Mouse (Mus musculus) liver, embryonic 14.5 days (tissue): ENCODE data around the gene Hsd17b14. TPM values are rescaled to one million over a fixed set of nuclear protein-coding genes. Genes with fewer than 3 reads are reported as not detected.

Experiments used
- ATAC-seq: fragments of 200-750 bp; cut with Nextera tagmentation; 2 replicates; pipeline ENCODE4 v1.8.0; 2017; ENCODE audit warnings: moderate number of reproducible peaks, mild to moderate bottlenecking, moderate library complexity; ENCODE audit not compliant: insufficient read depth
- DNase-seq, 3 experiments: peaks; one replicate each; pipeline ENCODE4 v3.0.0-alpha.2; 2012 to 2013; ENCODE audit warnings: low read depth in 3 of 3, low spot score in 3 of 3
- H3K27ac ChIP-seq: fragments of 300-500 bp; sonication (generic); 2 replicates; pipeline ENCODE4 v1.5.1; 2014; ENCODE audit warnings: moderate library complexity, mild to moderate bottlenecking, control low read depth, inconsistent platforms
- H3K27me3 ChIP-seq: fragments of 300-500 bp; sonication (generic); 2 replicates; pipeline ENCODE4 v1.6.1; 2014; ENCODE audit warnings: mild to moderate bottlenecking, low read length, moderate library complexity; ENCODE audit not compliant: control insufficient read depth, insufficient read depth
- H3K36me3 ChIP-seq: fragments of 300-500 bp; sonication (generic); replicated peaks from 2 replicates; pipeline ENCODE4 v1.6.1; 2014; ENCODE audit warnings: low read depth; ENCODE audit not compliant: control insufficient read depth, insufficient read depth
- H3K4me1 ChIP-seq, 2 experiments: fragments of 200-500 bp in 1 of 2; fragments of 300-500 bp in 1 of 2; sonication (generic) in 1 of 2; replicated peaks; 2 replicates each; pipeline ENCODE4 v1.6.1; 2012 to 2014; ENCODE audit warnings: antibody characterized with exemption in 1 of 2, inconsistent platforms in 1 of 2, low read length in 1 of 2; ENCODE audit not compliant: control insufficient read depth in 2 of 2, insufficient read depth in 2 of 2
- H3K4me2 ChIP-seq: fragments of 300-500 bp; sonication (generic); 2 replicates; pipeline ENCODE4 v1.6.1; 2014; ENCODE audit warnings: low read depth, mild to moderate bottlenecking, control low read depth, moderate library complexity
- H3K4me3 ChIP-seq, 2 experiments: fragments of 200-500 bp in 1 of 2; fragments of 300-500 bp in 1 of 2; sonication (generic) in 1 of 2; 2 replicates each; pipeline ENCODE4 v1.5.1; 2012 to 2014; ENCODE audit warnings: low read depth in 2 of 2, low read length in 2 of 2, mild to moderate bottlenecking in 2 of 2, control low read depth in 1 of 2, inconsistent platforms in 1 of 2, moderate library complexity in 1 of 2; ENCODE audit not compliant: insufficient read depth in 1 of 2
- H3K9ac ChIP-seq: fragments of 300-500 bp; sonication (generic); replicated peaks from 2 replicates; pipeline ENCODE4 v1.6.1; 2014; ENCODE audit warnings: mild to moderate bottlenecking, control low read depth, moderate library complexity
- H3K9me3 ChIP-seq: fragments of 300-500 bp; sonication (generic); 2 replicates; pipeline ENCODE4 v1.6.1; 2016; ENCODE audit warnings: low read length, mixed read lengths; ENCODE audit not compliant: control insufficient read depth
- CTCF ChIP-seq: IDR thresholded peaks from 2 replicates; pipeline ENCODE4 v1.5.1; 2016; ENCODE audit warnings: antibody characterized with exemption, low read depth, control low read depth
- EP300 ChIP-seq: IDR thresholded peaks from 2 replicates; pipeline ENCODE4 v1.6.1; 2016; ENCODE audit warnings: antibody characterized with exemption, low read depth
- WGBS: fragments of 180-500 bp; shearing (Covaris S2); extraction: QIAGEN DNeasy Blood & Tissue Kit; methylation state at CpG from one replicate; pipeline ENCODE4 v1.1.7; 2014; ENCODE audit not compliant: insufficient replicate concordance; 5-methylcytosine and 5-hydroxymethylcytosine counted together
- polyA plus RNA-seq, 2 experiments: library from polyadenylated mRNA; depleted of rRNA in 1 of 2; stranded (reverse) in 1 of 2; unstranded in 1 of 2; fragments of >200 nt; fragmentation: Nextera tagmentation in 1 of 2; extraction: Ambion mirVana in 1 of 2; gene quantifications; 2 replicates each; pipeline versions ENCODE4 v1.2.1 to v1.2.3; 2012 to 2014

Gene Hsd17b14
- polyA plus RNA-seq (2012; rRNA removed) (0.95 and 2.1 TPM in 2 replicates), polyA plus RNA-seq (2014; fragmentation: Nextera tagmentation; extraction: Ambion mirVana) (1.2 and 2.5 TPM in 2 replicates)

DNA sequence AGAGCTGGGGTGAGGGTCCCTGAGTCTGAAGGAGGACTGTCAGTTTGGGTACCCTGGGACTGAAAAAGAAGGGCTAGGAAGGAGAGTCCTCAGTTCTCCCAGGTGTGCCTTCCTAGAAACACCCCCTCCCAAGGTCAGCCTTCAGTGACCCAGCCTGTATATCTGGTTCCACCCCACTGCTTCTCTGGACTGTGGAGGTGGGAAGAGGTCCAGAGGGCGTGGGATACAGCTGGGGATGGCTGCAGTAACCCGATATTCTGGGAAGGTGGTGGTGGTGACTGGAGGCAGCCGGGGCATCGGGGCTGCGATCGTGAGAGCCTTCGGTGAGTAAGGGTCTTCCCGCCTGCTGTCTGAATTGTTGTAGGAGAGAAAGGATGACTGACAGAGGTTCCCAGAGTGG, at the start of gene Hsd17b14:
Hsd17b14 (plus strand) TSS at position 150 of the 400 bp plus-strand sequence.
- Histone ChIP-seq H3K4me3 (no peak within 1 kb of the TSS), H3K4me1 (no peaks in the 10 kb centered on the region), H3K4me2 (no peak within 1 kb of the TSS), H3K27ac (no peak within 1 kb of the TSS), H3K27me3 (no peaks in the 10 kb centered on the region), H3K36me3 (no peaks in the 10 kb centered on the region), H3K9me3 (no peaks in the 10 kb centered on the region), H3K9ac (no peak within 1 kb of the TSS)
- WGBS = 56% methylated on average over 8 of the region's 8 CpGs
- DNase-seq = no peak
- no peak for ATAC-seq
- no peak for TF ChIP-seq EP300
- TF ChIP-seq CTCF = no peak

DNA sequence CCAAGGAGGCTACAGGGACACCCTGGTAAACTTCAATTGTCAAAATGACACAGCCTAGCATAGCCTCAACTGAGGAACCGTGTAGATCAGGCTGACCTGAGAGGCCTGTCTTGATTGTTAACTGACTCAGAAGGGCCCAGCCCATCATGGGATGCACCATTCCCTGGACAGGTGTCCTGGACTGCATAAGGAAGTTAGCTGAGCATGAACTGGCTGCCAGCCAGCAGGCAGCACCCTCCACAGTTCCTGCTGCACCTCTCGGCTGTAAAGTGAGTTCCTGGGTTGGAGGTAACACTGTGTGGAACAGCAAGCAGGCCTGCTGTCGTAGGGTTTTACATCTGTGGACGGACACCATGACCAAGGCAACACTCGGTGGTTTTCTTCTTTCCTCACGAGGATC, 47.1 kb upstream of the Hsd17b14 start:
- Histone ChIP-seq H3K27me3 (no peaks in the 10 kb centered on the region), H3K27ac (peak overlapping the region; percentile 96), H3K9ac (peak overlapping the region; percentile 87), H3K4me3 (peak overlapping the region; percentile 52 to 83), H3K9me3 (no peaks in the 10 kb centered on the region), H3K4me2 (peak overlapping the region; percentile 93), H3K4me1 (peaks cover 15 to 20% of the 10 kb centered on the region in 2 experiments), H3K36me3 (peaks cover 22% of the 10 kb centered on the region)
- 88% methylated on average over 6 of the region's 6 CpGs for WGBS
- ATAC-seq (no peak), DNase-seq (no peak)
- no peak for TF ChIP-seq EP300

DNA sequence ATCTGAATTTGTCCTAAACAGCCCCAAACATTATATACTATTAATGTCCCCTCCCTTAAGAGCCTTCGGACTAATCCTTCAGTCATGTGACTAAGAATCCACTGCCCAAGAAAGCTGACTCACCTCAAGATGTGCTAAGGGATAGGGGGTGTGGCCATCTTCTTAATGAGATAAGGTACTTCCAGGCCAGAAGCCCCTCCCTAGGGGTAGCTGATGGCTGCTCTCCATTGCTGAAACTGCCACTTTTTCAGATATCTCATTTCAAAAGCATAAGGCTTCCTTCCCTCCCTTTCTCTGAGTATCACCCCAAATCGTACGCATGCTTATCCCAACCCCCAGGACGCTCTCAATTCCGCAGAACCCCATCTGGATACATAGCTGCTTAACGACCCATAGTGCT, 46.1 kb upstream of the Hsd17b14 start:
- peak overlapping the region; percentile 93 for H3K4me2 ChIP-seq
- peak overlapping the region; percentile 96 for H3K27ac ChIP-seq
- peak overlapping the region; percentile 83 to 89 for H3K4me3 ChIP-seq
- ATAC-seq (peak; percentile 77), DNase-seq (peak; percentile 89 to 93 (median 91))
- peaks cover 15 to 20% of the 10 kb centered on the region in 2 experiments for H3K4me1 ChIP-seq
- H3K9ac ChIP-seq = peak overlapping the region; percentile 92
- WGBS = 16% methylated on average over 6 of the region's 6 CpGs
- H3K9me3 ChIP-seq = no peaks in the 10 kb centered on the region
- H3K36me3 ChIP-seq = peaks cover 22% of the 10 kb centered on the region
- no peaks in the 10 kb centered on the region for H3K27me3 ChIP-seq
- peak; percentile 83 for TF ChIP-seq EP300
- no peak for TF ChIP-seq CTCF

DNA sequence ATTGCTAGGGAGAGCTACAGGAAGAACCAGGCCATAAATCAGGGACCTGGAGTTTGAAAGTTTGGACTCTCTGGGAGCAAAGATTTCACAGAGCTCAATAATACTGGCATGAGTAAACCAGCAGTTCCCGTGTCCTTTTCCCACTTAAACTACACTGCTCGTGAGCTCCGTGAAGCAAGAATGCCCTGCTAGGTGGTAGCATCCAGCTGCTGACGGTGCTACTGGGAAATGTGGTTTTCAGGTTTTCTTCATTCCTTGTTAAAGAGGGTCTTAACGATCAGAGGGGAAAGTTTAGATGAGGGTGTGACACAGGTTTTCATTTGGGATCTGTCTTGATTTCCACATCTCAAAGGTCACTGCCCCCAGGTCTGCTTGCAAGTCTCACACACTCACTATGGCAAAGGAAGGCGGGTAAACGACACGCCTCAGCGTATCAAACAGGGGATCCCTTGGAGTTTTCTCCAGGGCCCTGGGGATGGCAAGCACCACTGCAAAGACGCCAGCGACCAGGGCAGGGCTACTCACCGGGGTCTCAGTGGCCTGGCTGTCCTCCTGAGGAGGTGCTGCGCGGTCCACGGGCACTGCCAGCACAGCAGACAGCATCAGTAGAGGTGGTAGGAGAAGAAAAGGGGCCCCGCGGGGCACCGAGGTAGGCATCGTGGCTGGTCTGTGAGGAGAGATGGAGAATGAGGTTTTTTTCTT, 45.4 kb upstream of the Hsd17b14 start:
- peak; percentile 38 for ATAC-seq
- DNase-seq = peak in 1 of 3 experiments; percentile 41
- Histone ChIP-seq H3K27ac (peak overlapping the region; percentile 96), H3K4me2 (peak overlapping the region; percentile 93), H3K9ac (peak overlapping the region; percentile 92), H3K9me3 (no peaks in the 10 kb centered on the region), H3K4me3 (peak overlapping the region; percentile 83 to 89), H3K27me3 (no peaks in the 10 kb centered on the region), H3K4me1 (peaks cover 15 to 20% of the 10 kb centered on the region in 2 experiments), H3K36me3 (peaks cover 22% of the 10 kb centered on the region)
- WGBS = 13% methylated on average over 19 of the region's 19 CpGs
- TF ChIP-seq CTCF = no peak
- TF ChIP-seq EP300 = no peak

DNA sequence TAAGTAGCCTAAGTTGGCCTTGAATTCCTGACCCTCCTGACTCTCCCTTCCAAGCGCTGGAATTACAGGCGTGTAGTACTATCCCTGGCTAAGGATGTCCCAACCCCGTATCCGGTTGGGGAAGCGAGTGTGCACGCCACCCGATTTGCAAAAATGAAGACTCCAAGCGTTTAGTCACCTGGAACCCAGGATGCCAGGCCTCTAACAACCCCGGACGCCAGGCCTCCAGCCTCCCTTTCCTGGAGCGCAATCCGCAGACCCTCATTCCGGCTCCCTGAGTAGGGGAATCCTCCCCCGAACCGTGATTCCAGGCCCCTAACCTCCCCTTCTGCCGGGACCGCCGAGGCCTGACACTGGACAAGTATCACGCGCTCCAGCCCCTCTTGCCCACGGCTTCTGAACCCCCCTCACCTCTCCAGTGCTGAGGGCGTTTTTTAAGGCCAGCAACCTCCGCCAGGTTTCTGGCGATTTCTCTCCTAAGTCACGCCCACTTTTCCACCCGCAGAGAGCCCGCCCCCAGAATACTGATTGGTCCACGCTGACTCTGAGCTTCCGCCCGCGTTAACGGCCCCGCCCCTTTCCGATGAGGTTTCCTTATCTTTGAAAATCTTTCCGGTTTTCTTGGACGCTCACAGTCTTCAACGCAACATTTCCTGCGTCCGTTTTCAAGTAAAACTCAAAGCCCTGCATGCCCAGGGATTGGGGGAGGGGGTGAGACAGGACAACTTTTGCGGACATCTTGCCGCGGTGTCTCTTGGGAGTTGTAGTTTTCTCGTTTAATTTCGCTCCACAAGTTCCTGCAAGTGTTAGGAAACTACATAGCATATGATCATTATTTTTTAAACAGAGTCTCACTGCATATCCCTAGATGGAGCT, 44.5 kb upstream of the Hsd17b14 start, which contains the start of gene Nucb1:
Nucb1 (minus strand) TSS at position 495 of the 876 bp plus-strand sequence.
- under 1% methylated on average over 44 of the region's 44 CpGs for WGBS
- Histone ChIP-seq H3K36me3 (peaks cover 22% of the 10 kb centered on the region), H3K9me3 (no peaks in the 10 kb centered on the region), H3K27ac (peak within 1 kb of the TSS; percentile 96), H3K27me3 (no peaks in the 10 kb centered on the region), H3K4me1 (peaks cover 19 to 25% of the 10 kb centered on the region in 2 experiments), H3K9ac (peak within 1 kb of the TSS; percentile 92), H3K4me2 (peak within 1 kb of the TSS; percentile 93), H3K4me3 (peak within 1 kb of the TSS; percentile 83 to 89)
- 0 out of 2 replicates have a peak, but pooled peaks have one; percentile 22 for TF ChIP-seq EP300
- no peak for TF ChIP-seq CTCF
- peak; percentile 89 to 92 (median 91) for DNase-seq
- ATAC-seq = peak; percentile 75
